Mouse (Mus musculus): ENCODE data around the gene Dlg4. TPM values are rescaled to one million over a fixed set of nuclear protein-coding genes. Genes with fewer than 3 reads are reported as not detected.

The Dlg4 gene
- polyA plus RNA-seq, 2 experiments: 0.33 to 1.9 TPM

- under 1% methylated on average over 15 of the region's 15 CpGs for WGBS (ENCODE audit: insufficient replicate concordance)
- Histone ChIP-seq H3K4me1 (replicated peaks; ENCODE audit: control insufficient read depth in 2 of 2, insufficient read depth in 2 of 2, low read length in 1 of 2) (peaks cover 14 to 16% of the 10 kb centered on the region in 2 experiments), H3K4me2 (ENCODE audit: low read depth) (peak overlapping the region; percentile 85), H3K27ac (peak overlapping the region; percentile 92), H3K36me3 (replicated peaks; ENCODE audit: control insufficient read depth, insufficient read depth, low read depth) (peaks cover 43% of the 10 kb centered on the region), H3K27me3 (ENCODE audit: control insufficient read depth, insufficient read depth, low read length) (no peaks in the 10 kb centered on the region), H3K9me3 (ENCODE audit: control insufficient read depth, low read length) (no peaks in the 10 kb centered on the region), H3K4me3 (ENCODE audit: insufficient read depth in 1 of 2, low read depth in 2 of 2, low read length in 2 of 2) (peak overlapping the region; percentile 66 to 98), H3K9ac (replicated peaks) (peak overlapping the region; percentile 78)
- TF ChIP-seq CTCF (IDR thresholded peaks at IDR 0.05; ENCODE audit: low read depth): no peak
- TF ChIP-seq EP300 (IDR thresholded peaks at IDR 0.05; ENCODE audit: low read depth): no peak
- ATAC-seq (ENCODE audit: insufficient read depth) (peak; percentile 30), DNase-seq (ENCODE audit: low read depth in 3 of 3, low spot score in 3 of 3) (peak in 1 of 3 experiments; percentile 30)
These were observed 25.0 kb upstream of the Dlg4 start for GRCm38 (mm10) chr11:69991711-69992110.

- Histone ChIP-seq H3K4me1 (replicated peaks; ENCODE audit: control insufficient read depth in 2 of 2, insufficient read depth in 2 of 2, low read length in 1 of 2) (peaks cover 15 to 18% of the 10 kb centered on the region in 2 experiments), H3K27ac (no peak overlapping the region), H3K36me3 (replicated peaks; ENCODE audit: control insufficient read depth, insufficient read depth, low read depth) (peaks cover 41% of the 10 kb centered on the region), H3K9ac (replicated peaks) (peak overlapping the region; percentile 78), H3K4me3 (ENCODE audit: insufficient read depth in 1 of 2, low read depth in 2 of 2, low read length in 2 of 2) (peak overlapping the region; percentile 44 to 66; a peak in 3 of 4 replicates), H3K4me2 (ENCODE audit: low read depth) (peak overlapping the region; percentile 85), H3K9me3 (ENCODE audit: control insufficient read depth, low read length) (no peaks in the 10 kb centered on the region), H3K27me3 (ENCODE audit: control insufficient read depth, insufficient read depth, low read length) (no peaks in the 10 kb centered on the region)
- no peak for DNase-seq (ENCODE audit: low read depth in 3 of 3, low spot score in 3 of 3)
- no peak for TF ChIP-seq CTCF (IDR thresholded peaks at IDR 0.05; ENCODE audit: low read depth)
- TF ChIP-seq EP300 (IDR thresholded peaks at IDR 0.05; ENCODE audit: low read depth): no peak
- ATAC-seq (ENCODE audit: insufficient read depth): no peak
- 82% methylated on average over 10 of the region's 10 CpGs for WGBS (ENCODE audit: insufficient replicate concordance)
These were observed 24.3 kb upstream of the Dlg4 start for GRCm38 (mm10) chr11:69992396-69992795.

GRCm38 (mm10) chr11:69992932-69993331 lies 23.8 kb upstream of the Dlg4 start:
- Histone ChIP-seq H3K4me2 (ENCODE audit: low read depth) (peak overlapping the region; percentile 85), H3K27ac (no peak overlapping the region), H3K36me3 (replicated peaks; ENCODE audit: control insufficient read depth, insufficient read depth, low read depth) (peaks cover 38% of the 10 kb centered on the region), H3K4me3 (ENCODE audit: insufficient read depth in 1 of 2, low read depth in 2 of 2, low read length in 2 of 2) (peak overlapping the region; percentile 44 to 66; a peak in 2 of 4 replicates), H3K4me1 (replicated peaks; ENCODE audit: control insufficient read depth in 2 of 2, insufficient read depth in 2 of 2, low read length in 1 of 2) (peaks cover 18 to 23% of the 10 kb centered on the region in 2 experiments), H3K9me3 (ENCODE audit: control insufficient read depth, low read length) (no peaks in the 10 kb centered on the region), H3K9ac (replicated peaks) (no peak overlapping the region), H3K27me3 (ENCODE audit: control insufficient read depth, insufficient read depth, low read length) (no peaks in the 10 kb centered on the region)
- 87% methylated on average over 3 of the region's 3 CpGs for WGBS (ENCODE audit: insufficient replicate concordance)
- DNase-seq (ENCODE audit: low read depth in 3 of 3, low spot score in 3 of 3) (no peak), ATAC-seq (ENCODE audit: insufficient read depth) (no peak)
- TF ChIP-seq CTCF (IDR thresholded peaks at IDR 0.05; ENCODE audit: low read depth) (no peak), EP300 (IDR thresholded peaks at IDR 0.05; ENCODE audit: low read depth) (no peak)

GRCm38 (mm10) chr11:69994401-69995090 lies 22.2 kb upstream of the Dlg4 start:
- H3K4me1 ChIP-seq (replicated peaks; ENCODE audit: control insufficient read depth in 2 of 2, insufficient read depth in 2 of 2, low read length in 1 of 2): peaks cover 18 to 25% of the 10 kb centered on the region in 2 experiments
- peaks cover 41% of the 10 kb centered on the region for H3K36me3 ChIP-seq (replicated peaks; ENCODE audit: control insufficient read depth, insufficient read depth, low read depth)
- WGBS (ENCODE audit: insufficient replicate concordance): 79% methylated on average over 11 of the region's 11 CpGs
- peak overlapping the region; percentile 91 for H3K27ac ChIP-seq
- TF ChIP-seq CTCF (IDR thresholded peaks at IDR 0.05; ENCODE audit: low read depth) (0 out of 2 replicates have a peak, but pooled peaks have one; percentile 33), EP300 (IDR thresholded peaks at IDR 0.05; ENCODE audit: low read depth) (no peak)
- H3K4me3 ChIP-seq (ENCODE audit: insufficient read depth in 1 of 2, low read depth in 2 of 2, low read length in 2 of 2): peak overlapping the region in 1 of 2 experiments; percentile 97; a peak in 2 of 4 replicates
- DNase-seq (ENCODE audit: low read depth in 3 of 3, low spot score in 3 of 3) (no peak), ATAC-seq (ENCODE audit: insufficient read depth) (no peak)
- no peaks in the 10 kb centered on the region for H3K9me3 ChIP-seq (ENCODE audit: control insufficient read depth, low read length)
- H3K9ac ChIP-seq (replicated peaks): no peak overlapping the region
- peak overlapping the region; percentile 91 for H3K4me2 ChIP-seq (ENCODE audit: low read depth)
- no peaks in the 10 kb centered on the region for H3K27me3 ChIP-seq (ENCODE audit: control insufficient read depth, insufficient read depth, low read length)

GRCm38 (mm10) chr11:69995391-69995960 lies 21.3 kb upstream of the Dlg4 start, which contains the start of gene Phf23:
Gene Phf23, plus strand, starts transcription at chr11:69995777.
- H3K27me3 ChIP-seq (ENCODE audit: control insufficient read depth, insufficient read depth, low read length): no peaks in the 10 kb centered on the region
- peak within 1 kb of the TSS; percentile 90 to 97 for H3K4me3 ChIP-seq (ENCODE audit: insufficient read depth in 1 of 2, low read depth in 2 of 2, low read length in 2 of 2)
- peak; percentile 76 for ATAC-seq (ENCODE audit: insufficient read depth)
- DNase-seq (ENCODE audit: low read depth in 3 of 3, low spot score in 3 of 3): peak; percentile 98 to 99 (median 98)
- under 1% methylated on average over 36 of the region's 36 CpGs for WGBS (ENCODE audit: insufficient replicate concordance)
- H3K9me3 ChIP-seq (ENCODE audit: control insufficient read depth, low read length): no peaks in the 10 kb centered on the region
- peaks cover 40% of the 10 kb centered on the region for H3K36me3 ChIP-seq (replicated peaks; ENCODE audit: control insufficient read depth, insufficient read depth, low read depth)
- peak within 1 kb of the TSS; percentile 95 for H3K27ac ChIP-seq
- H3K9ac ChIP-seq (replicated peaks): peak within 1 kb of the TSS; percentile 100
- H3K4me1 ChIP-seq (replicated peaks; ENCODE audit: control insufficient read depth in 2 of 2, insufficient read depth in 2 of 2, low read length in 1 of 2): peaks cover 17 to 27% of the 10 kb centered on the region in 2 experiments
- H3K4me2 ChIP-seq (ENCODE audit: low read depth): peak within 1 kb of the TSS; percentile 91
- TF ChIP-seq EP300 (IDR thresholded peaks at IDR 0.05; ENCODE audit: low read depth) (no peak), CTCF (IDR thresholded peaks at IDR 0.05; ENCODE audit: low read depth) (peak; percentile 80)

Data from liver, embryonic 14.5 days (tissue).